Mouse (Mus musculus) gastrocnemius, postnatal 14 days (tissue): ENCODE results near the gene Lrch1. TPM values are rescaled to one million over a fixed set of nuclear protein-coding genes. Genes with fewer than 3 reads are reported as not detected.

ENCODE experiments used
- DNase-seq: peaks from one replicate; pipeline ENCODE4 v3.0.0; 2021; ENCODE audit warnings: mixed read lengths
- intact Hi-C: fragments of 180-260 bp; cut with DNase I; formaldehyde crosslinking; loops from one replicate; pipeline ENCODE4 v1.15.1; 2025; ENCODE audit warnings: low total_unique reads
- total RNA-seq, 2 experiments: library from RNA; stranded (reverse); gene quantifications; 2 replicates each; pipeline ENCODE4 v1.2.3; 2021

The Lrch1 gene
- total RNA-seq, 2 experiments from 2014 or later = 5.5 to 6.6 TPM

DNA sequence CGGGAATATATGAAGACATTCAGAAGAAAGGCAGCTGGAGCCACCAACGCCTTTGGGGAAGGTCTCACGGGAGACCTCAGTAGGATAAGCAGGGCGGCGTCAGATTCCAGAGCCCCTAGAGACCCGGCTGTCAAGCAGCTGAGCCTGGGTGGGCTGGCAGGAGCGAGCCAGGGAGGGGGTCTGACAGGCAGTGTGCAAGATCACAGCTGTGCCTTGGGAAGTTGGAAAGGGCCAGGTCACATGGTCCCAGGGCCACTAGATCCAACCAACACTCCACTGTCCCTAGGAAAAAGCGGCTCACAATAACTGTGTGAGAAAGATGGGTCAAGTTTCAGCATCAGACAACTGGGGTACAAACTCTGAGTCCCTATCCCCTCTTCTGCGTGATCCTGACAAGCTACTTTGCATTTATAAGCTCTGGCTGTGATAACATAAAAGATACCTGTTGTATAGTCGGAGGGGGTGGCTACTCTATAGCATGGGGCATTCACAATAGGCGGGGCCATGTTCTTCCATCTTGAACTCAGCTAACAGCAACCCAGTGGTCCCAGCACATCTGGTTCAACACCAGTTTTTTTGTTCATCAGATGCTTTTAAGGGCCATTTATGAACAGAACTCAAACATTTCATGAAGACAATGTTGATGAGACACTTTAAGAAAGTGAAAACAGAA lies 20.6 kb downstream of the Lrch1 start:
- DNase-seq = peak; percentile 47
- intact Hi-C loops = no loop called here

DNA sequence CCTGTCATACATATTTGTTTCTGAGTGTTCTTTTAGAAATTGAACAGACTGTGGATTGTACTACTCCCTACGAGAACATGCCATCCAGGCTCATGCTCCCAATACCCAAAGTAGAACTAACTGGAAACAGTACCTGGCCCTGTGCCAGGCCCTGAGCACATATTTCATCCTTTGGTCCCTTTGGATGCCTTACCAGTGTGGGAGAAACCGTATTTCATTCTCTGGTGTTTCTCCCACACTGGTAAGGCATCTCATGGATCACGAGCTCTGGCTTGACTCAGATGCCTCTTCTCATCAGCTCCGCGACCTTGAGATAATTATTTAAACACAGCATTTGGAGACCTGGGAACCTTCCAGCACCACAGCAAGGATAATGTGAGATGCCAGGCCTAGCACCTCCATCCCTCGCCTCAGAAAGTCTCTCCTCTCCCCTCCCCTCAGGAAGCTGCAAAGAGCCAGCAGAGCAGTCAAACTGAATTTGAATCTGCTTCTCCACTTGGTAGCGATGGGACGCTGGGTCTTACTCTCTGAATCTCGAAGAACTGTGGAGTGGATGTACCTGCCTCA lies 21.6 kb downstream of the Lrch1 start:
- intact Hi-C loops = no loop called here

DNA sequence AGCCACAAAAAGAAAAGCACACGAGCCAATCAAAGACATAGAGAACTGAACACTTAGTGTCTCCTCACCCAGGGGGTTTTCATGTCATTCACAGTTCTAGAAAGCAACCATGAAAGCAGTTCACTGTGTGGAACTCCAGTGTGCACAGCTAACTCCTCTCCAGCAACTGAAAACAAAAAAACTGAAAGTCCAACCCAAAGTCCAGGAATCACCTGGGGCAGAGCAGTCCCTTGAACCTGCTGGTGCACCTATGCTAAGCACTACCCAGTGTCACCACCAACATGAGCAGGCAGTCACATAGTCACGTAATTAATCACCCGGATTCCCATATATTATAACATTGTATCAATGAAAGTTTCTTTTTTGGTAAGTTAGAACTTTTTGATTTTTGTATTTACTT lies 23.2 kb downstream of the Lrch1 start:
- DNase-seq = no peak
- intact Hi-C loops = no loop called here

More for the DNA sequence above, 21.6 kb downstream of the Lrch1 start:
- DNase-seq = no peak

DNA sequence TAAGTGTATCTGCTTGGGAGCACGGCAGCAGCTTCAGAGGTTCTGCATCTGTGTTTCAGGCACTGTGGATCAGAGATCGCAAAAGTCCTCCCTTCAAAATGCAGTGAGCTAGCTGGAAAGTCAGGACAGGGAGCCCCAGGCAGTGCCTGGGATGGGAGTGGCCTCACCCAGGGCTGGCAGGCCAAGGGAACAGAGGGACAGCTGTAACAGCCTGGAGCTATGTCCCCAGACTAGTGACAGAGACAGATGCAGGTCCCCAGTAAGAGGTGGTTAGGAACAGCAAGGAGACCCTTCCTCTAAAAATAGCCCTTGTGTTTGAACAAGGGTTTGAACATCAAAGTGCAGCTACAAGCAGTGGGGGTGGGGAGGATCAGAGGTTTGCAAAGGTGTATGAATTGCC lies 23.6 kb downstream of the Lrch1 start:
- peak; percentile 32 for DNase-seq
- intact Hi-C loops = no loop called here

DNA sequence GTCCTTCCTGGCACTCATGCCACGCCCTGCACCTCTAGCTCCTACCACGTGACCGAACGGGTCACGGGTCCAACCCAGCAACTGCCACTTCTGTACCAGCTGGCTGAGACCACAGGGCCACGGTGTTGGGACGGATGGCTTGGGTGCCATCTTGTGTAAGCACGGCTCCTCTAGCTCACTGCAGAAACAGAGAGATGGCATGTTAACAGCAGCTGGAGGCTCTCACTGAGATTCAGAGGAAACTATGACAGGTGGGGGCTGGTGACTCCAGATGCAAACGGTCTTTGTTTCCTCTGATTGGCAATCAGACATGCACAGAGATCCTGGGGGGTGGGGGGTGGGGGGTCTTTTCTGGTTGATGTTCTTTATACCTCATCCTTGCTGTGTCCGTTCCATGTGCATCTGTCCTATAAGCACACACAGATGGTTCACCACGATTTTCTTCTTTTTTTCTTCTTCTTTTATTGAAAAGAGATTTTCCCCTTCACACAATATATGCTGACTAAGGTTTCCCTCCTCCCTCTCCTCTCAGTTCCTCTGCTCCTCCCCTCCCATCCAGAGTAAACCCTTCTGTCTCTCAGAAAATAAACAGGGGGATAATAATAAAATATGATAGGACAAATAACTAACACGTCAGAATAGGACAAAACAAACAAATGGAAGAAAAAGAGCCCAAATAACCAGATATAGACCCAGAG lies 25.5 kb downstream of the Lrch1 start:
- peak; percentile 52 for DNase-seq
- intact Hi-C loops = no loop called here

DNA sequence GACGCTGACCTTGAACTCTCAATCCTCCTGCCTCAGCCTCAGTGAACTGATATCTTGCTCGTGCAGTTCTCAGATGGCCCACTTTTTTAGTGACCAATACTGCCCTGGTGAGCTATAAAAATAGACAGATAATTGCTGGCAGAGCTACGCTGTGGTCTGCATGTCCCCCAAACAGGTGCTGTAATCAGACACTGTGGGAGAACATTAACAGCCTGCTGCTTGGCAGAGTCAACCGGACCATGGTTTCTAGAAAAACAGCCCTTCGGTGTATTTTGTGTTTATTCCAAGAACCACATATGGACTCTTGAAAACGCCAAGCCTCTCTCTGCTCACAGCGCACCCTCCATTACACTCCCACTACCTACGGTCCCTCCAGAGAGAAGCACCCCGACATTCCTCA lies 26.2 kb downstream of the Lrch1 start:
- intact Hi-C loops = no loop called here
- no peak for DNase-seq

DNA sequence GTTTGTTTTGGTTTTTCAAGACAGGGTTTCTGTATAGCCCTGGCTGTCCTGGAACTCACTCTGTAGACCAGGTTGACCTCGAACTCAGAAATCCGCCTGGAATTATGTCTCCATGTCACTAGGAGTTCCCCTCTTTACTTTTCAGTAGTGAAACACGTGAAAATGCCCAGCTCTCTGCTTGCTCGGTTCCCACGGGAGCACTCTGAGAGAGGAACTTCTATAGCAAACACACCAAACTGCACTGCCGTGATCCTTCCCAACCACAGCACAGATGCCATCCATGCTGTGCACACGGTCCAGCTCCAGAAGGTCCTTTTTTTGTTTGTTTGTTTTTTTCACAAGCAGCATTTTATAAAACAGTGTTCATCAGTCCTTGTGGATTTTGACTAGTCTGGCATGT lies 28.5 kb downstream of the Lrch1 start:
- intact Hi-C loops = no loop called here
- DNase-seq = no peak

DNA sequence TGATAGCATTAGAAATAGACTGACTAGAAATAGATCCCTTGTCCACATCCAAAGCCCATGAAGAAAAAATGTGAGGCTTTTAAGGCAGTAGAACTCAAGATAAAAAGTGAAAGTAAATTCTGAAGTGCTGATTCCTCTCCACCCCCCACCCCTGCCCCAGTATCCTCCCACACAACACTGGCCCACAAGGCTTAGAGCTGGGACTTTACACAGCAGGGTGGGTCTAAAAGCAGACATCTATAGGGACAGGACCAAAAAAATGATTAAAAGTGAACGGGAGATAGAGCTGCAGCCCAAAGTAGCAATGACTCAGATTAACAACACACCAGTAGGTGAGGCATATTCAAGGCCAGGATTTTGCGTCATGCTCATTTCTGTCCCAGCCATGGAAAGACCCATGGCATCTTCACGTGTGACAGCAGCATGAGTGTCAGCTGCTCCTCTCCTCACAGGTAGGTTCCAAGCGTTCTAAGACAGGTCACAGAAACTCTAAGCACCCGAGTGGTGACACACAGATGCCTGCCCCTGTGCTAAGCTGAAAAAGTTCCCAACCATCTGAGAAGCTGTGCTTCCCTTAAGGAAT lies 29.1 kb downstream of the Lrch1 start:
- no peak for DNase-seq
- intact Hi-C loops = no loop called here

DNA sequence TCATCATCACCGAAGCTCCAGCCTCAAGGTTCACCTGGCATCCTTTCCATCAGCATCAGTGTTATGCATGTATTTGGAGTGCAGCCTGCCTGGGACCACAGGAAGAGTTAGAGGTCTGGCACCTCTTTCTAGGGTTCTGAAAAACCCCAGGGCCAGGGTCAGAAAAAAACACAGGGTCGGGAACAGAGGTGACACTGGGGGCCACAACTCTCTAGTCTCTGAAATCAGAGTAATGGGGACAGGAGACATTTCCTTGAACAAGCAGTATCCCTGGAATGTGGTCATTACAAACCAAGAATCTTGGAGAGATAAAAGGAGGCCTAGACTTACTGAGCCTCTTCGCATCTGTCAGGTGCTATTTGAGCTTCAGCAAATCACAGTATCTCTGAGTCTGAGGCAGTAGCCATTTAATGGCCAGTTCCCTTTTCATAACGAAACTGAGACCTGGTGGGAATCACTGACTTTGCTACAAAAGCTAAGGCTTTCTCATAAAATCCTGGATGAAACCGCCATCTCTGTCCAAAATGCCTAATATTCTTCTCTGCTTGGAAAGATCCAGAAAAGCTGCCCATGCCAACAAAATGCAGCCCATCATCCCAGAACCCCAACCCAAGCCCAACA lies 30.1 kb downstream of the Lrch1 start:
- intact Hi-C loops = no loop called here

DNA sequence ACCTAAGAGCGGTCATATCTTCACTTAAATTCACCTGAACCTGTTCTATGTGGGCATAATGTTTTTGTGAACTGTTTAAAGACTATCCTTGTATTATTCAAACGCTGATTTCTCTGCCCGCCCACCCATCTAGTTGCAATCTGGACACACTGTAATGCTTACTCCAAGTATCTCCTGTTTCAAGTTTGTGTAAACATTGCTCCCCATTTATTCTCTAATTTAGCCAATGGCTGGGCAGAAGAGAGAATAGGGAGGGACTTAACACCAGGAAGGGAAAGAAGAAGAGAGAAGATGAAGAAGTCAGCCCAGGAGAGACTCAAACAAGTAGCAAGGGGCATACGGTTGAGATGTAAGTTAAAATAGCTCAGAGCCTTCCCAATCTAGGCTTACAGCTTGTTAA lies 31.0 kb downstream of the Lrch1 start:
- DNase-seq = no peak
- intact Hi-C loops = no loop called here

More for the DNA sequence above, 30.1 kb downstream of the Lrch1 start:
- no peak for DNase-seq

DNA sequence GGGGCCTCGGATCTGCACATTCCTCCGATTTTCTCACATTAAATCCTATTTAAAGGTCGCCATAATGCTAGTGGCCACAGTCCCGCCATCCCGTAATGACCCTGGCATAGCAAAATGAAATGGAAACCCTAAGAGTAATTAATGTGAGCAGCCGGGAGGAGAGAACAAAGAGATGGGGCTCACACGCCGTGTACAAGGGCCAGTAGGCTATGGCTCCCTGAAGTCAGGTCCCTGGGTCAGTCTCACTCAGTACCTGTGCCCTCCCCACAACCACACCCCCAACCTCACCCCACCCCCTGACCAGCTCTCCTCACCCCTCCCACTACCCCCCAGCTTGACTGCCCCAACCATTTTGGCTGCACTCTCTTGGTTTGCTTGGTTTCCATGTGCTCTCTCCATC lies 31.6 kb downstream of the Lrch1 start:
- no peak for DNase-seq
- intact Hi-C loops = no loop called here

DNA sequence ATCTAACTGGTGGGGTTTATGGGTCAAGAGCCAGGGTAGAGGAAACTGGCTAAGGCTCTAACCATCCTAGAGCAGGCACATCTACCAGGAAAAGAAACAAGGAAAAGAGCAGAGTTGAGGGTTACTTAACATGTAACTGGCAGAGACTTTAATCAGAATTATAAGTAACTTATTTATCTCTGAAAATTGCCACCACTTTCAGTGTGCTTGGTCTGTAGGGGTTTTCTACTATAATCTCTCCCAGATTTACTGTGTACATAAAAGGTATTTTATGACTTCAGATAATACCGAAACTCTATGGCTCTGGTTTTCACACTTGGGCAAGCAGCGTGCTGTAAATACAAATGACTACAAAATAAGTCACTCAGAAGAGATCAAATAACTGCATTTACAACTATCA lies 32.0 kb downstream of the Lrch1 start:
- intact Hi-C loops = no loop called here
- DNase-seq = no peak

DNA sequence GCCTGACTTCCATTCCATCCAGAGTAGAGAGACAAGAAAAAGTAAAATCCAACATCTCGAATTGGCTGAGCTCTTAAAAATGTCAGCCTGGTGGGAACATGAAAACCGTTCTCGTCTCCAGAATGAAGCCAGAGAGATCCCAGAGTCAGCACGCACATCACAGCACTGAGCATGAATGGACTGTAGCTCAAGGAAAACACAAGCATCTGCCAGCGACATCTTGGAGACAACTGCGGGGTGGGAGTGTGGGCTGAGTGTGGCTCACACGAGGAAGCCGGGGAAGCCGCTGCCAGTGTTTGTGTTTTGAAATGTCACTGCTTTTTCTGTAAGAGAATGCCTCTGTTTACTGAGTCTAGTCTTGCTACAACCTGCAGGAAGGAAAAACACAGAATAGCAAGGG lies 32.7 kb downstream of the Lrch1 start:
- DNase-seq = no peak
- intact Hi-C loops = no loop called here

DNA sequence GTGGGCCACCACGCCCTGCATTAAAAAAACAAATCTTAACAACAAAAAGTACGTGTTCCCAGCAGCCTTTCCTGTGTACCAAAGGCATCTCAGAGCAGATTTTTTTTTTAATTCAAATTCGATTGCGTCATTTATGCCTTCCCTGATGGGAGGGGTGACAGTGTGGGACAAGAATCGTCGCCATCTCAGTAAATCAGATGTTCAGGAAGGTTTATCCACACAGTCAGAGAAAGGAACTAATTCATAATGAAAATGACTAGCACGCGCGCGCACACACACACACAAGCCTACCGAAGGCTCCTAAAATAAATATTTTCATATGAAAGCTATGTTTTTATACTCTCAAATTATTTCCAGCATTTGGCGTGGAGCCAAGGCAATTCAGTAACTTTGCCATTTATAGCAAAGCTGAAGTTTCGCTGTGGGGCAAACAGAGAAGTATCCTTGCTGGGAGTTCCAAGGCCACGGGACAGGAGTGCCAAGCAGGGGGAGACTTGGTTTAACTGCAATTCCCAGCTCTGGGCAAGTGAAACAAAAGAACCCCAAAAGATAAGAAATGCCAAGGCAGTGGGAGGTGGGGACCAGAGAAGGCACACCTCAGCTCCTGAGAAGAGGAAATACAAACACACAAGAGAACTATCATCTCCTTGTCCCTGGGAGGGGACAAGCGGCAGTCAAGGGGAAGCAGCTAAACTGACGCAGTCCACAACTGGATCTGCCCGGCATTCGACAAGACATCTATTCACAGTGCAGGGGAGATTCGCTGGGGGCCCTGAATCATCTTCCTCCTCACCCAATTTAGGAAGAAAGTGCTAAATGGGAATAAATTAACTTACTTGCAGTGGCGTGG lies 34.1 kb downstream of the Lrch1 start:
- DNase-seq = no peak
- intact Hi-C loops = no loop called here

DNA sequence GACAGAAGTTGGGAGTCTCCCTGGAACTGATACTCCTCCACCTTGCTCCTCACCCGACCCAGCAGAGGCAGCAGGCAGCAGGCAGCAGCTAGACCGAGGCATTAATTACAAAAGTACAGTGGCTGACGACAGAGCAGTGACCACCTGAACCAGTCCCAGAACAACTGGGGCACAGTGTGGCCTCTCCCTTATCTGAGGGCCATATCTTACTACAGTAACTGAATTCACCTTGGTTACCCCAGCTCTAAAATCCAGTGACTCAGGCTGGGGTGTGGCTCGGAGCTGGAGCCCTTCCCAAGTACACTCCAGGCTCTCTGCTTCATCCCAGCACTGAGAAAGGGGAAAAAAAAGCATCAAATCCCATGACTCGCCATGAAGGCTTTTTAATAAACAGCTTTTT lies 37.3 kb downstream of the Lrch1 start:
- intact Hi-C loops = no loop called here
- peak; percentile 46 for DNase-seq

DNA sequence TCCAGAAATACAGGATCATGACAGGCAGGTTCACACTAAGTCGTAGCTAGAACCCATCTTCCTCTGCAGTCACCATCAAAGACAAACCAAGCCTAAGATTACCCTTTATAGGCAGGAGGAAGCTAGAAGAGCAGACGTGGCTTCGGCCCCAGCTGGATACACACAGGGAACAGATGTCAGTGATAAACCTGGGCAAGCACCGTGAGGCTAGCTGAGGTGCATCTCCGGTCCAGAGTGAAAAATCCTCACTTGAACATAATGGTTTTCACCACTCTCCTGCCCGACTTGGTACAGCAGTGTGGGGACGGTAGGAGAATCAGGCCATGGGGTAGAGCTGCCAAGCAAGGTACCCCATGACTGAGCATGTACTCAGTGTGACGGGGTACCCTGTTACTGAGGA lies 38.7 kb downstream of the Lrch1 start:
- DNase-seq = no peak
- intact Hi-C loops = no loop called here

DNA sequence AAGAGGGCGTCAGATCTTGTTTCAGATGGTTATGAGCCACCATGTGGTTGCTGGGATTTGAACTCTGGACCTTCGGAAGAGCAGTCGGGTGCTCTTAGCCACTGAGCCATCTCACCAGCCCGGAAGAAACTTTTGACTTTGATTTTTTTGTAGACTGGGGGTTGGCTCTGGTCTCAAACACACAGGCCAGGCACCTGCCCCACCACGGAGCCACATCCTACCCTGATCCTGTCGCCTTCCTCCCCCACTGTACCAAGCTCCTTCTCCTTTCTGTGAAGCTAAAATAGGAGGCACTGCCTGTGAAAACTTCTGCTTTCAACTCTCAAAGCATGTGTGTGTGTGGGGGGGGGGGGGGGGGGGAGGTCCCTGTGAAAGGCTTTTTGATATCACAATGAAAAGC lies 39.4 kb downstream of the Lrch1 start:
- intact Hi-C loops = no loop called here
- DNase-seq = no peak

DNA sequence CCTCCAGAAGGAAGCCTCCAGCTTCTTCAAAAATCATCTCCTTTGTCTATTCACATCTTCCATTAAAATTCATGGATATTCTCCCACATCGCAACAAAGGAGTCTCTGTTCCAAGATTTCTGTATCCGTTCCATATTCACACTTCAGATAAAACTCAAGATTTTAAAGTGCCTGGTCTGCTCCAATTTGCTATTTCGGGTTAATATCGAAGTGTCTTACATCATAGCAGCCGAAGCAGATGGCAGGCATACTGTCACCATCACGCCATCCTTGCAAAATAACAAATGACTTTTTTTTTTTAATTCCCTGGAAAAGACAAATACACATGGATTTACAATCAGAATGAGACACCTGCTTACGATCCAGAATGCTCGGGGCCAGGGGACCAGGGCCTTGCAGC lies 40.0 kb downstream of the Lrch1 start:
- intact Hi-C loops = no loop called here
- DNase-seq = no peak

DNA sequence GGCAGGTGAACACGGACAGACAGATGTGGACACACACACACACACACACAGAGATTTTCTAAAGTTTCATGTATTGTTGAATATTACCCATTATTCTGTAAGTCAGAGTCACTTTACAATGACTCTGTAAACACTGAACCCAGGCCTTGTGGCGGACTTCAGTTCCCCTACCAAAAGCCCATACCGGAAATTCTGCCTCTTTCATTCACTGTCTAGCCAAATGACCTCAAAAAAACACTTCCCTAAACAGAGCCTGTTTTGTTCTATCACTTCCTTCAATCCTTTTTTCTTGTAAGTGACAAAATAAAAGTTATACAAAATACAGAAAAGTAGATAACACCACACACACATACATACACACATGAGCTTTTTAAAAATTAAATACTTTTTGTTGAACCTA lies 41.7 kb downstream of the Lrch1 start:
- no peak for DNase-seq
- intact Hi-C loops = no loop called here

DNA sequence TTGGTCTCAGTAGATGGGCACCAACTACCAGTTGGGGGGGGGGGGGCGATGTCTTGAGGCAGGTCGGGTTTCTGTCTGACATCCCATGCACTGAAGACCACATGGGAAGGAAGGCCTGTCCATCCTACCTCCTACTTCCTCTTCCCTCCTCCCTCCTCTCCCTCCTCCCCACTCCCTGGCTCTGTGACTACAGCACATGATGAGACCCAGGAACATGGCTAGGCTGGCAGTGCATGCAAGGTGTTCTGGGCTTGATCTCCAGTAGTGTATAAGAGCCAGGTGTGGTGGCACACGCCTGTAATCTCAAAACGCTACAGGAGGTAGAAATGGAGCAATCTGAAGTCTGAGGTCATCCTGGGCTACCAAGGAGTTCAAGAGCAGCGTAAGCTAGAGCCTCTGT lies 43.2 kb downstream of the Lrch1 start:
- intact Hi-C loops = no loop called here
- DNase-seq = no peak
